Mouse (Mus musculus) C2C12 (cell line): ENCODE data around the gene Hist1h4n. TPM values are rescaled to one million over a fixed set of nuclear protein-coding genes. Genes with fewer than 3 reads are reported as not detected.
A peak's percentile ranks its signal among the peaks of the same experiment; 100 is the strongest.
"Not testable (repeated sequence)": the region's sequence is repeated elsewhere in the genome, so short reads cannot be mapped to it uniquely, and the experiment has no call there.

ENCODE experiments used
- H3K27me3 ChIP-seq: one replicate; pipeline ENCODE4 v1.6.1; 2011; ENCODE audit not compliant: control insufficient read depth, insufficient read depth, insufficient read length
- H3K36me3 ChIP-seq: one replicate; pipeline ENCODE4 v1.6.1; 2011; ENCODE audit not compliant: control insufficient read depth, insufficient read depth
- H3K4me3 ChIP-seq: one replicate; pipeline ENCODE4 v1.5.1; 2011; ENCODE audit warnings: mild to moderate bottlenecking, control low read depth; ENCODE audit not compliant: poor library complexity, insufficient read depth, severe bottlenecking
- H3K79me2 ChIP-seq: one replicate; pipeline ENCODE4 v1.6.1; 2011; ENCODE audit not compliant: control insufficient read depth, insufficient read depth
- H3K79me3 ChIP-seq: one replicate; pipeline ENCODE4 v1.6.1; 2011; ENCODE audit warnings: low read depth, control low read depth
- H3ac ChIP-seq: one replicate; pipeline ENCODE3; 2011; ENCODE audit warnings: low read depth; ENCODE audit not compliant: control insufficient read depth, insufficient read length
- CEBPB ChIP-seq: IDR thresholded peaks from one replicate; pipeline ENCODE4 v1.6.1; 2011; ENCODE audit warnings: low read depth, mild to moderate bottlenecking, control low read depth, moderate library complexity
- CTCF ChIP-seq: IDR thresholded peaks from one replicate; pipeline ENCODE4 v1.5.1; 2011; ENCODE audit not compliant: control insufficient read depth, insufficient read depth, insufficient read length
- FOSL1 ChIP-seq: IDR thresholded peaks from one replicate; pipeline ENCODE4 v1.8.0; 2011; ENCODE audit warnings: mild to moderate bottlenecking, low read length; ENCODE audit not compliant: poor library complexity, insufficient read depth, severe bottlenecking
- MAX ChIP-seq: IDR thresholded peaks from one replicate; pipeline ENCODE4 v1.6.1; 2011; ENCODE audit warnings: mild to moderate bottlenecking, control low read depth
- MYOD1 ChIP-seq: IDR thresholded peaks from one replicate; pipeline ENCODE4 v1.6.1; 2011; ENCODE audit warnings: low read depth; ENCODE audit not compliant: control insufficient read depth, insufficient read length
- MYOG ChIP-seq: IDR thresholded peaks from one replicate; pipeline ENCODE4 v1.6.1; 2011; ENCODE audit not compliant: control insufficient read depth, insufficient read length; ENCODE audit errors: extremely low read depth
- USF1 ChIP-seq: IDR thresholded peaks from one replicate; pipeline ENCODE4 v1.6.1; 2011; ENCODE audit warnings: low read depth, mild to moderate bottlenecking, control low read depth, moderate library complexity
- polyA plus RNA-seq: library from polyadenylated mRNA; unstranded; fragments of >200 nt; fragmentation: generic; extraction: Trizol; gene quantifications from one replicate; pipeline ENCODE4 v1.2.1, GENCODE M21; 2012; ENCODE audit warnings: missing spikeins

Gene Hist1h4n
- polyA plus RNA-seq, 1 experiment: 17.3 TPM

DNA sequence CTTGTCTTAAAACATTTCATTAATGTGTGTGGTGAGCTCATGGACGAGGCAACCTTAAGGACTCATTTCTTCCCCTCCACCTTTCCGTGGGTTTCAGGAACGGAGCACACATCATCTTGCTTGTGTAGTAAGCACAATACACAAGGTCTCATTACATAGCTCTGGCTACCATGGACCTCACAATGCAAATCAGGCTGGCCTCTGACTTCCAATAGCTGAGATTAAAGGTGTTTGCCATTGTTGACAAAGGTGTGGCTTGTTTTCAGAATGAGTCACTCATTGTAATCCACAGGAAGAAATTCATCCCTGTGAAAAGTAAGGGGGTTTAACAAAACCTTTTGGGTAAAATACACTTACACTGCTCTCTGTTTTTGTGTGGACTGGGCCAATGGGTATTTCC, 3.5 kb downstream of the Hist1h4n start:
- no peaks in the 10 kb centered on the region for H3K79me2 ChIP-seq
- no peaks in the 10 kb centered on the region for H3K79me3 ChIP-seq
- H3K4me3 ChIP-seq: no peak overlapping the region
- TF ChIP-seq FOSL1: no peak
- no peak for TF ChIP-seq CTCF
- TF ChIP-seq MYOD1: no peak
- no peak for TF ChIP-seq USF1
- TF ChIP-seq MYOG: no peak
- no peak for TF ChIP-seq CEBPB
- TF ChIP-seq MAX: no peak
- peaks cover 6% of the 10 kb centered on the region for H3K36me3 ChIP-seq
- no peak overlapping the region for H3ac ChIP-seq
- H3K27me3 ChIP-seq: no peaks in the 10 kb centered on the region

GRCm38 (mm10) chr13:21820082-21820890, 11.7 kb downstream of the Hist1h4n start:
- not testable (repeated sequence) for H3K27me3 ChIP-seq, H3K79me2 ChIP-seq, H3K79me3 ChIP-seq, H3K4me3 ChIP-seq, H3ac ChIP-seq, H3K36me3 ChIP-seq

- not testable (repeated sequence) for H3K79me3 ChIP-seq, H3K79me2 ChIP-seq, H3K36me3 ChIP-seq, H3ac ChIP-seq, H3K27me3 ChIP-seq, H3K4me3 ChIP-seq
- peak; percentile 14 for TF ChIP-seq USF1
These were observed 19.9 kb downstream of the Hist1h4n start for GRCm38 (mm10) chr13:21812092-21812491.

GRCm38 (mm10) chr13:21811539-21811938, 20.5 kb downstream of the Hist1h4n start, which contains the start of gene Hist1h4m:
Gene Hist1h4m, plus strand, starts transcription at chr13:21811746.
- H3K79me3 ChIP-seq, H3ac ChIP-seq, H3K4me3 ChIP-seq, H3K27me3 ChIP-seq, H3K36me3 ChIP-seq, H3K79me2 ChIP-seq: not testable (repeated sequence)

- H3K36me3 ChIP-seq, H3ac ChIP-seq: not testable (repeated sequence)
These were observed 20.9 kb downstream of the Hist1h4n start for GRCm38 (mm10) chr13:21811074-21811473.

DNA sequence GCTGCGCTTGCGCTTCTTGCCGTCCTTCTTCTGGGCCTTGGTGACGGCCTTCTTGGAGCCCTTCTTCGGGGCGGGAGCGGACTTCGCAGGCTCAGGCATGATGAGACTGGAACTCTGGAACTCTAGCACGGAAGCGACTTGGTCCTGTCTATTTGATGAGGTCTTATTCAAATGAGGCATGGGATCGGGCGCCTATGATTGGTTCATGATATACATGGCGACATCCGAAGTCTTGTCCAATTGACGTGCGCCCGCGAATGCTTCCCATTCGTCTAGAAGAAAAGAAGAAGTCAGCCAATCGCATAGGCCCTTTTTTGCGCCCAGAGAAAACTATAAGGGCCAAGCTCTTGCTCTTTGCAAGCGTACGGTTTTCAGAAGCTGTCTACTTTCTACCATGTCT, 21.9 kb downstream of the Hist1h4n start, which contains the start of the genes Hist1h2bq and Hist1h2ao:
Gene Hist1h2bq, minus strand, starts transcription at position 125 of the 400 bp plus-strand sequence.
Gene Hist1h2ao, plus strand, starts transcription at position 393 of the 400 bp plus-strand sequence.
- not testable (repeated sequence) for H3ac ChIP-seq, H3K79me3 ChIP-seq, H3K36me3 ChIP-seq, H3K27me3 ChIP-seq, H3K4me3 ChIP-seq, H3K79me2 ChIP-seq

More at GRCm38 (mm10) chr13:21811074-21811473, 20.9 kb downstream of the Hist1h4n start:
- not testable (repeated sequence) for H3K27me3 ChIP-seq, H3K79me3 ChIP-seq, H3K79me2 ChIP-seq, H3K4me3 ChIP-seq

- H3K79me3 ChIP-seq, H3K27me3 ChIP-seq, H3K4me3 ChIP-seq, H3K79me2 ChIP-seq, H3K36me3 ChIP-seq, H3ac ChIP-seq: not testable (repeated sequence)
These were observed 28.9 kb downstream of the Hist1h4n start for GRCm38 (mm10) chr13:21803058-21803457.

- H3K79me2 ChIP-seq, H3ac ChIP-seq, H3K79me3 ChIP-seq, H3K36me3 ChIP-seq, H3K27me3 ChIP-seq, H3K4me3 ChIP-seq: not testable (repeated sequence)
These were observed 34.8 kb downstream of the Hist1h4n start for GRCm38 (mm10) chr13:21797163-21797562.
